Mouse (Mus musculus): ENCODE measurements around the gene Magi3. TPM values are rescaled to one million over a fixed set of nuclear protein-coding genes. Genes with fewer than 3 reads are reported as not detected.
A peak's percentile ranks its signal among the peaks of the same experiment; 100 is the strongest.

Magi3 gene
- total and polyA plus RNA-seq, 3 experiments, result 0.68 to 2.6 (median 1.8) TPM

DNA sequence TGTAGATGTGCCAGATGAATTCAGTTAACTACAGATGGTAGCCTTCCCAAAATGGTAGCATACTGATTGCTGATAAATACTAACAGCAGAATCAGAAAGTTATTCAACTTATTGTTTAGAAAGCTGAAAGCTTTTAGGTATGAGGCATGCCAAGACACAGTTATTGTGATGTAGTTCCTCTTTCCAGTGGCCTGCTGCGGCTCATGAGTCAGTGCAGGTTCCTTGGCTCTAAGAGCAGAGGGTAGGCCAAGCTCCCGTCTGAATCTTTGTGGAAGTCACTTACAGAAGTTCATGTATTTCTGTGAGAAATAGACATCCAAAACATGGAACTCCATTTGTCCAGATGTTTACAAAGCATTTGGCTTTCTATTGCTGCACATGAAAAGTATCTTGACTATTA is 208.2 kb downstream of the Magi3 start:
- Histone ChIP-seq H3K4me2 (ENCODE audit: insufficient read depth, low read depth, poor library complexity, severe bottlenecking) (no peak overlapping the region), H3K79me2 (replicated peaks; ENCODE audit: control insufficient read depth, extremely low read depth, insufficient read depth, poor library complexity, severe bottlenecking) (no peaks in the 10 kb centered on the region), H3K4me3 (replicated peaks in 1 of 3; ENCODE audit: low read depth in 2 of 3, low read length in 2 of 3, poor library complexity in 1 of 3) (no peak overlapping the region), H3K9me3 (replicated peaks; ENCODE audit: low read length) (no peaks in the 10 kb centered on the region), H3K36me3 (replicated peaks in 1 of 2; ENCODE audit: control insufficient read depth in 1 of 2, insufficient read depth in 1 of 2, low read length in 1 of 2) (peaks cover 16 to 47% of the 10 kb centered on the region in 2 experiments), H3K27ac (ENCODE audit: insufficient read depth, low read depth) (no peak overlapping the region), H3K9ac (ENCODE audit: insufficient read depth, low read depth) (no peak overlapping the region), H3K27me3 (replicated peaks) (no peaks in the 10 kb centered on the region), H3K4me1 (ENCODE audit: control insufficient read depth in 1 of 2, insufficient read depth in 2 of 2) (peaks cover 0 to 24% of the 10 kb centered on the region in 2 experiments; a peak in 2 of 4 replicates)
- dilution Hi-C loops (cut with MboI; ENCODE audit: extremely low pct_ligation_motif_present, extremely low pct_unique_long_range_greater_than_20kb, low sequenced_read_pairs) (no loop called here), in situ Hi-C loops (cut with MboI; ENCODE audit: low pct_ligation_motif_present, low pct_unique_long_range_greater_than_20kb, low sequenced_read_pairs) (loop anchor here (25.0 kb wide), 1 partner anchor 425 kb away; no protein-coding TSS in a partner anchor)
- DNase-seq (ENCODE audit: extremely low read depth), result peak; percentile 52
- TF ChIP-seq CHD1 (IDR thresholded peaks at IDR 0.05; ENCODE audit: low read depth, low read length) (no peak), MAFK (IDR thresholded peaks at IDR 0.05; ENCODE audit: insufficient replicate concordance, low read length) (no peak), CTCF (conservative IDR thresholded peaks at IDR 0.05 in 1 of 2, IDR thresholded peaks at IDR 0.05 in 1 of 2; ENCODE audit: low read depth in 2 of 2, low read length in 2 of 2) (no peak), CHD2 (IDR thresholded peaks at IDR 0.05; ENCODE audit: low read length) (no peak), SMC3 (IDR thresholded peaks at IDR 0.05; ENCODE audit: low read depth, low read length) (no peak), NRF1 (IDR thresholded peaks at IDR 0.05; ENCODE audit: low read depth, low read length) (no peak), TCF12 (IDR thresholded peaks at IDR 0.05; ENCODE audit: low read depth, low read length) (no peak)

- dilution Hi-C loops (cut with MboI; ENCODE audit: extremely low pct_ligation_motif_present, extremely low pct_unique_long_range_greater_than_20kb, low sequenced_read_pairs), result no loop called here
Observed at GRCm38 (mm10) chr3:104009924-104010662, 210.1 kb downstream of the Magi3 start.

DNA sequence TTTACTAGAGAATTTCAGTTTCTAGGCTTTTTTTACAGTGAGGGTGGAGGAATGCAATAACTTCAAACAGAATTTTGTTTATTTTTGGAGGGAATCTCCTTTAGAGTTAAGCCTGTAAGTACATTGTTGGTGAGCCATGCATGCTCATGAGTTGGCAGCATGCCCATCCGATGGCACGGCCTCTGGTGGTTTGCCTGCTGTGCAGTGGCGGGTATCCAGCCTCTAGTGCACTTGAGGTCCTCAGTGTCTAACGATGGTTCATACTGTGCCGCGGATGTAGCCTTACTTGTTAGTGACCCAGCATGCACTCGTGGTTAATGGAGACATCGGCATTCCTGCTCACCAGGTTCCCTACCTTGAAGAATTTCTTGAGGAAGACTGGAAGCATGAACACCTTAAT is 212.7 kb downstream of the Magi3 start:
- dilution Hi-C loops (cut with MboI; ENCODE audit: extremely low pct_ligation_motif_present, extremely low pct_unique_long_range_greater_than_20kb, low sequenced_read_pairs), result no loop called here
- Histone ChIP-seq H3K27me3 (replicated peaks) (no peaks in the 10 kb centered on the region), H3K9ac (ENCODE audit: insufficient read depth, low read depth) (no peak overlapping the region), H3K4me2 (ENCODE audit: insufficient read depth, low read depth, poor library complexity, severe bottlenecking) (no peak overlapping the region), H3K36me3 (replicated peaks in 1 of 2; ENCODE audit: control insufficient read depth in 1 of 2, insufficient read depth in 1 of 2, low read length in 1 of 2) (peaks cover 34 to 61% of the 10 kb centered on the region in 2 experiments), H3K79me2 (replicated peaks; ENCODE audit: control insufficient read depth, extremely low read depth, insufficient read depth, poor library complexity, severe bottlenecking) (no peaks in the 10 kb centered on the region), H3K9me3 (replicated peaks; ENCODE audit: low read length) (no peaks in the 10 kb centered on the region), H3K27ac (ENCODE audit: insufficient read depth, low read depth) (no peak overlapping the region), H3K4me3 (replicated peaks in 1 of 3; ENCODE audit: low read depth in 2 of 3, low read length in 2 of 3, poor library complexity in 1 of 3) (no peak overlapping the region), H3K4me1 (ENCODE audit: control insufficient read depth in 1 of 2, insufficient read depth in 2 of 2) (peaks cover 0 to 23% of the 10 kb centered on the region in 2 experiments; a peak in 2 of 4 replicates)
- no peak for DNase-seq (ENCODE audit: extremely low read depth)
- TF ChIP-seq JUND (conservative IDR thresholded peaks at IDR 0.05; ENCODE audit: low read depth, low read length) (no peak), NELFE (IDR thresholded peaks at IDR 0.05; ENCODE audit: low read depth, low read length) (no peak), ZMIZ1 (IDR thresholded peaks at IDR 0.05; ENCODE audit: low read depth, low read length) (no peak), PAX5 (IDR thresholded peaks at IDR 0.05; ENCODE audit: low read length) (no peak), UBTF (IDR thresholded peaks at IDR 0.05; ENCODE audit: low read depth, low read length) (no peak), USF2 (conservative IDR thresholded peaks at IDR 0.05; ENCODE audit: low read depth, low read length) (no peak), HCFC1 (IDR thresholded peaks at IDR 0.05; ENCODE audit: low read depth, low read length) (no peak), ETS1 (conservative IDR thresholded peaks at IDR 0.05; ENCODE audit: low read depth, low read length) (no peak), USF1 (IDR thresholded peaks at IDR 0.05; ENCODE audit: low read depth, low read length) (no peak), MAX (IDR thresholded peaks at IDR 0.05; ENCODE audit: low read length) (no peak), TBP (conservative IDR thresholded peaks at IDR 0.05; ENCODE audit: low read depth, low read length) (no peak), EP300 (IDR thresholded peaks at IDR 0.05; ENCODE audit: low read length) (no peak), CTCF (conservative IDR thresholded peaks at IDR 0.05 in 1 of 2, IDR thresholded peaks at IDR 0.05 in 1 of 2; ENCODE audit: low read depth in 2 of 2, low read length in 2 of 2) (no peak), MEF2A (IDR thresholded peaks at IDR 0.05; ENCODE audit: borderline replicate concordance, low read depth, low read length) (no peak), E2F4 (IDR thresholded peaks at IDR 0.05; ENCODE audit: insufficient replicate concordance, low read depth, low read length) (no peak)
- in situ Hi-C loops (cut with MboI; ENCODE audit: low pct_ligation_motif_present, low pct_unique_long_range_greater_than_20kb, low sequenced_read_pairs), result loop anchor here (25.0 kb wide), 1 partner anchor 430 kb away; no protein-coding TSS in a partner anchor

More at GRCm38 (mm10) chr3:104009924-104010662, 210.1 kb downstream of the Magi3 start:
- H3K9me3 ChIP-seq (replicated peaks; ENCODE audit: low read length), result no peaks in the 10 kb centered on the region
- no peaks in the 10 kb centered on the region for H3K27me3 ChIP-seq (replicated peaks)
- H3K36me3 ChIP-seq (replicated peaks in 1 of 2; ENCODE audit: control insufficient read depth in 1 of 2, insufficient read depth in 1 of 2, low read length in 1 of 2), result peaks cover 27 to 51% of the 10 kb centered on the region in 2 experiments
- in situ Hi-C loops (cut with MboI; ENCODE audit: low pct_ligation_motif_present, low pct_unique_long_range_greater_than_20kb, low sequenced_read_pairs), result loop anchor here (25.0 kb wide), 1 partner anchor 427 kb away; no protein-coding TSS in a partner anchor
- peaks cover 0 to 24% of the 10 kb centered on the region in 2 experiments; a peak in 2 of 4 replicates for H3K4me1 ChIP-seq (ENCODE audit: control insufficient read depth in 1 of 2, insufficient read depth in 2 of 2)
- H3K79me2 ChIP-seq (replicated peaks; ENCODE audit: control insufficient read depth, extremely low read depth, insufficient read depth, poor library complexity, severe bottlenecking), result no peaks in the 10 kb centered on the region
- no peak for DNase-seq (ENCODE audit: extremely low read depth)
- no peak overlapping the region for H3K4me2 ChIP-seq (ENCODE audit: insufficient read depth, low read depth, poor library complexity, severe bottlenecking)
- H3K9ac ChIP-seq (ENCODE audit: insufficient read depth, low read depth), result no peak overlapping the region
- no peak for TF ChIP-seq E2F4 (IDR thresholded peaks at IDR 0.05; ENCODE audit: insufficient replicate concordance, low read depth, low read length)
- 0 out of 2 replicates have a peak, but pooled peaks have one; percentile 13 for TF ChIP-seq SMC3 (IDR thresholded peaks at IDR 0.05; ENCODE audit: low read depth, low read length)
- TF ChIP-seq MEF2A (IDR thresholded peaks at IDR 0.05; ENCODE audit: borderline replicate concordance, low read depth, low read length), result no peak
- TF ChIP-seq CTCF (conservative IDR thresholded peaks at IDR 0.05 in 1 of 2, IDR thresholded peaks at IDR 0.05 in 1 of 2; ENCODE audit: low read depth in 2 of 2, low read length in 2 of 2), result peak in 1 of 2 experiments; percentile 42; a peak in 2 of 4 replicates
- peak; percentile 1 for TF ChIP-seq RAD21 (IDR thresholded peaks at IDR 0.05; ENCODE audit: low read depth, low read length)
- no peak for TF ChIP-seq HCFC1 (IDR thresholded peaks at IDR 0.05; ENCODE audit: low read depth, low read length)
- H3K4me3 ChIP-seq (replicated peaks in 1 of 3; ENCODE audit: low read depth in 2 of 3, low read length in 2 of 3, poor library complexity in 1 of 3), result no peak overlapping the region
- no peak overlapping the region for H3K27ac ChIP-seq (ENCODE audit: insufficient read depth, low read depth)
